Mouse (Mus musculus): ENCODE measurements at regions not wholly inside any gene's neighbourhood (a gene's known extent, or its start where the extent isn't known, plus 50 kb on each side); places are given as distances from the start of the nearest gene placed in this dataset.

DNA sequence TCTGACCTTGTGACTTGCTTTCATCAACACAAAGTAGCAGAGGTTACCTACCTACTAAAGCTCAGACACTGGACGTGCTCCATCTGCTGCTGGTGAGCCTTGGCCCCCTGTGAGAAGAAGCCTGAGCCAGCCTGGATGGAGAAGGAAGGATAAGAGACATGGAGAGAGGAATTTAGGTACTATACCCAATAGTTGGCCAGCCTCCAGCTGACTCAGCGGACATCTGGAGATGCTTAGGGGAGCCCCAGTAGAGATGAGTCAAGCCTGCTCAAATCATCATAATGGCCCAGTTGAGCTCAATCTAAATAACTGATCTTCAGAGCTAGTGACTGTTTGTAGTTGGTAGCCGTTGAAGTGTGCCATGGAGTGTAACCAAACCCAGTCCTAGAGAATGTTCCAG is 53.7 kb upstream of the Ripply2 start:
- no peak for DNase-seq (ENCODE audit: extremely low read depth, low read depth, low spot score)

DNA sequence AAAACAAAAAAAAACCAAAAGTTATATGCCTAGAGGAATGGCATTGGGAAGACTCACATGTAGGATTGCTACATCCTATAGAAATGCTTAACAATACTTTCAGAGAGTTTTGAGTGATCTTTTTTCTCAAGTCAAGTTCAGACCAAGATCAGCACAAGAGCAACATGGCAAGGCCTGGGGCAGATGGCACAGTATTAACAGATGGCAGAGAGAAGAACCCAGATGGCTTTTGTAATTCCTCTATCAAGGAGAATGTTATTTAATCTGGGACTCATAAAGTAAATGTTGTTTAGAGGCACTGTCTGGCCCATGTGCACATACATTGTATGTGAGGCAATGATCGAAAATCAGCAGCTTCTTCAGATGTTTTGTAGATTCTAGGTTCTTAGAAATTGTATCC is 58.3 kb upstream of the Ripply2 start:
- no peak for DNase-seq (ENCODE audit: extremely low read depth, low read depth, low spot score)

DNA sequence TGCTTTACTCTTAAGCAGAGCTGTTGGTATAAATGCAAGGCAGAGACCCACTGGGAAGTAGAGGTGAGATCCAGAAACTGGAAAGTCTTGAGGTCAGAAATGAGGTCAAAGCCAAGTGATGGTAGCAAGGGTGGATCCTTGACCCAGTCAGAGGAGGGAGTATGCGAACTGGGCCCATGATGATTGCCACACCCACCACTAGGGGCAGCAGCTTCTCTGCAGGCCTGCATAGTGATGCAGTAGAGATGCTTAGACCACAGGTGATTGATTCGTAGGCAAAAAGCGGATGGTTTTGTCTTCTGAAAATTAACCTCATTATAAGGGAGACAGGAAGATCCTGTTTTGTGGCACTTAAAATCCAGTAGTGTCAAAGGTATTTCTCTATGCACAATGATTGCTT is 59.6 kb upstream of the Ripply2 start:
- no peak for DNase-seq (ENCODE audit: extremely low read depth, low read depth, low spot score)

DNA sequence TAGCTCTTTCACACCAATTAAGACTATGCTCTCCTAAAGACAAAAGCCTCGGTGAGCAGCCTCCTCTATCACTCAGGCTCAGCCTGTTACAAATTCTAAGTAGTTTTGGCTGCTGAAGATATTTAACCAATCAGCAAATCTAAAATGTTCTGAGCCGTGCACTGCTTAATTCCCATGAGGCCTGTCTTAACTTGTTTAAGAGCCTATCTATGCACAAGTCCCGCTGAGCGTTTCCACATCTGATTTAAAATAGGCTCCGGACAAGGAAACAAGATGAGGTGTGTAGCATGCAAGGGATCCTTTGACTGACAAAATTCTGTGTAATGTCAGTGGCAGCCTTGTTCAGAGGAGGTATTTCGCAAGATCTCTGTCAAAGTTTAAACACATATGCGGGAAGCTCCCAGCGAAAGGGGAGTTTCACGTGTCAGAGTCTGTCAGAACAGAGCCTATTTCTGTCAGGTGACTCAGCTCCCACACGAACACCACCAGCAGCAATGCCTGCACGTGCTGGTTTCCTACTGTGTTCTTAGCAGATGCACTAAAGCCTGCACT is 63.3 kb upstream of the Ripply2 start:
- peak; percentile 25 for DNase-seq (ENCODE audit: extremely low read depth, low read depth, low spot score)

DNA sequence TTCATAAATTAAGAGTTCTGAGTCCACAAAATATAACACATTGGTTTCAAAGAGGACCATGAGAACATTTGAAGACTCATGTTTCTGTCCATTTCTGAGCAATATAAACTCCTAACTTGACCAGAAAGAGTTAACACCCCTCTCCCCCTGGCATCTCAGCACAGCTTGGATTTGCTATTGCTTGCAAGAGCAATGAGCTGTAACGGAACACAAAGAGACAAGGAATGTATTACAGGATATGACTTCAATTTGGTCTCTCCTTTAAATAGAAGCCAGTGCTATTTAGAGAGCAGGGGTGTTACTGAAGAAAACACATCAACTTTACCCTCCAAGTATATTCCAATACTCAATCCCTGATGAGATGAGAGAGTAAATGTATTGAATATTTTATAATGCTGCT is 65.5 kb upstream of the Ripply2 start:
- DNase-seq (ENCODE audit: extremely low read depth, low read depth, low spot score), result no peak

DNA sequence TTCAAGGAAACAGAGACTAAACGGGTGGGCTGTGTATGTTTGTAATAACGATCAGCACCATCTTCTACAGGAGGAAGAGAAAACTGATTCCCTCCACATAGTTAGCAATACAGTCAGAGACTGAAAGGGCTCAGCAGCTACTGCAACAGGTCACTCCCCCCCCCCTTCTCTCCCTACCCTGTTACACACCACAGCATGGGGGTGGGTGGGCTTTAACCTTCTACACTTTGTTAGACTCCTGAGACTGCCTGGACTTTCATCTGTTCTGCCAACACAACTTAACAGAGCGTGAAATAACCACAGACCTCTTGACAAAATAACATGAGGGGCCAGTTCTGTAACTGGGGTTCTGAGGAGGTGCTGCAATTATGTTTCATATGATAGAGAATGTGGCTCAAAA is 50.7 kb upstream of the Snap91 start:
- no peak for DNase-seq (ENCODE audit: extremely low read depth, low read depth, low spot score)

Measured in fat pad, adult 2 months (tissue).